Mouse (Mus musculus) ES-E14 (cell line): Measurements from ENCODE around the gene Dlg2. TPM values are rescaled to one million over a fixed set of nuclear protein-coding genes. Genes with fewer than 3 reads are reported as not detected.
A peak's percentile ranks its signal among the peaks of the same experiment; 100 is the strongest.

Source experiments
- DNase-seq: peaks from one replicate; pipeline ENCODE4 v3.0.0-alpha.2; 2013; ENCODE audit warnings: low read depth, low spot score
- H3K27ac ChIP-seq: 2 replicates; pipeline ENCODE4 v1.5.1; 2012; ENCODE audit warnings: low read depth, mild to moderate bottlenecking, low read length, moderate library complexity, mixed read lengths; ENCODE audit not compliant: poor library complexity, insufficient read depth, severe bottlenecking
- H3K36me3 ChIP-seq: 2 replicates; pipeline ENCODE4 v1.6.1; 2012; ENCODE audit warnings: mild to moderate bottlenecking, low read length, moderate library complexity, mixed read lengths; ENCODE audit not compliant: control insufficient read depth, poor library complexity, insufficient read depth, severe bottlenecking
- H3K4me1 ChIP-seq, 2 experiments: fragments of 150-350 bp in 1 of 2; sonication (generic) in 1 of 2; 2 replicates each; pipeline ENCODE4 v1.6.1; 2012; ENCODE audit warnings: low read length in 2 of 2, mild to moderate bottlenecking in 1 of 2, mixed read lengths in 1 of 2; ENCODE audit not compliant: control insufficient read depth in 2 of 2, insufficient read depth in 2 of 2, poor library complexity in 1 of 2
- H3K4me3 ChIP-seq, 2 experiments: fragments of 150-350 bp in 1 of 2; sonication (generic) in 1 of 2; 2 replicates each; pipeline ENCODE4 v1.5.1; 2012; ENCODE audit warnings: low read length in 2 of 2, low read depth in 1 of 2, mild to moderate bottlenecking in 1 of 2, mixed read lengths in 1 of 2; ENCODE audit not compliant: insufficient read depth in 1 of 2, poor library complexity in 1 of 2, severe bottlenecking in 1 of 2
- H3K9ac ChIP-seq: 2 replicates; pipeline ENCODE4 v1.6.1; 2012; ENCODE audit warnings: low read depth, mild to moderate bottlenecking, low read length, mixed read lengths; ENCODE audit not compliant: poor library complexity, insufficient read depth, severe bottlenecking
- H3K9me3 ChIP-seq: fragments of 150-350 bp; sonication (generic); 2 replicates; pipeline ENCODE4 v1.6.1; 2012; ENCODE audit warnings: low read depth, mild to moderate bottlenecking, low read length; ENCODE audit not compliant: control insufficient read depth, insufficient read depth
- CHD2 ChIP-seq: IDR thresholded peaks from 2 replicates; pipeline ENCODE4 v1.6.1; 2014; ENCODE audit warnings: mild to moderate bottlenecking, low read depth, low read length, inconsistent platforms
- HCFC1 ChIP-seq: IDR thresholded peaks from 2 replicates; pipeline ENCODE4 v1.6.1; 2012; ENCODE audit warnings: low read length, inconsistent platforms, borderline replicate concordance; ENCODE audit not compliant: insufficient read depth
- MAFK ChIP-seq: IDR thresholded peaks from 2 replicates; pipeline ENCODE4 v1.6.1; 2014; ENCODE audit warnings: mild to moderate bottlenecking, low read depth, low read length, inconsistent platforms; ENCODE audit not compliant: insufficient read depth
- ZC3H11A ChIP-seq: IDR thresholded peaks from 2 replicates; pipeline ENCODE4 v1.6.1; 2012; ENCODE audit warnings: low read depth, mild to moderate bottlenecking, inconsistent platforms, low read length, borderline replicate concordance
- ZNF384 ChIP-seq: IDR thresholded peaks from 2 replicates; pipeline ENCODE4 v1.6.1; 2012; ENCODE audit warnings: low read depth, low read length, inconsistent platforms
- in situ Hi-C, 2 experiments: fragments of 600-800 bp; cut with MboI; formaldehyde crosslinking; loops; one replicate each; pipeline ENCODE4 v1.15.1; 2025; ENCODE audit warnings: low sequenced_read_pairs in 2 of 2, inconsistent platforms in 1 of 2; ENCODE audit not compliant: unreplicated experiment in 2 of 2
- total RNA-seq: library from RNA; depleted of rRNA; stranded (reverse); fragments of 300-350 nt; gene quantifications from 2 replicates; pipeline ENCODE4 v1.2.3, GENCODE M21; 2012

The Dlg2 gene
- total RNA-seq, 1 experiment, result 0.13 TPM

- no peak overlapping the region for H3K27ac ChIP-seq
- TF ChIP-seq HCFC1 (no peak), ZC3H11A (no peak), ZNF384 (no peak), MAFK (no peak), CHD2 (no peak)
- H3K9ac ChIP-seq, result no peak overlapping the region
- in situ Hi-C loops, result no loop called here
- H3K9me3 ChIP-seq, result no peaks in the 10 kb centered on the region
- no peak overlapping the region for H3K4me3 ChIP-seq
- DNase-seq, result peak; percentile 6
- H3K36me3 ChIP-seq, result no peaks in the 10 kb centered on the region
- no peaks in the 10 kb centered on the region for H3K4me1 ChIP-seq
Observed at GRCm38 (mm10) chr7:90734086-90734485, 257.6 kb downstream of the Dlg2 start.

- no peak for DNase-seq
- Histone ChIP-seq H3K27ac (no peak overlapping the region), H3K9ac (no peak overlapping the region), H3K36me3 (no peaks in the 10 kb centered on the region), H3K9me3 (no peaks in the 10 kb centered on the region), H3K4me3 (no peak overlapping the region), H3K4me1 (no peaks in the 10 kb centered on the region)
- TF ChIP-seq ZNF384 (no peak), MAFK (no peak), CHD2 (no peak), ZC3H11A (no peak), HCFC1 (no peak)
- in situ Hi-C loops, result no loop called here
Observed at GRCm38 (mm10) chr7:90736369-90736768, 259.9 kb downstream of the Dlg2 start.

- in situ Hi-C loops, result no loop called here
- TF ChIP-seq MAFK (no peak), HCFC1 (no peak), ZC3H11A (no peak), CHD2 (no peak), ZNF384 (no peak)
- Histone ChIP-seq H3K9ac (no peak overlapping the region), H3K4me3 (no peak overlapping the region), H3K9me3 (no peaks in the 10 kb centered on the region), H3K4me1 (no peaks in the 10 kb centered on the region), H3K27ac (no peak overlapping the region), H3K36me3 (no peaks in the 10 kb centered on the region)
- no peak for DNase-seq
Observed at GRCm38 (mm10) chr7:90748636-90749035, 272.2 kb downstream of the Dlg2 start.

- H3K36me3 ChIP-seq, result no peaks in the 10 kb centered on the region
- H3K4me1 ChIP-seq, result no peaks in the 10 kb centered on the region
- H3K9ac ChIP-seq, result no peak overlapping the region
- no peaks in the 10 kb centered on the region for H3K9me3 ChIP-seq
- DNase-seq, result no peak
- no peak overlapping the region for H3K27ac ChIP-seq
- in situ Hi-C loops, result no loop called here
- TF ChIP-seq ZNF384, result no peak
- no peak for TF ChIP-seq MAFK
- TF ChIP-seq HCFC1, result no peak
- no peak for TF ChIP-seq CHD2
- TF ChIP-seq ZC3H11A, result no peak
- H3K4me3 ChIP-seq, result no peak overlapping the region
Observed at GRCm38 (mm10) chr7:90787945-90788344, 311.5 kb downstream of the Dlg2 start.

GRCm38 (mm10) chr7:90791522-90791921, 315.1 kb downstream of the Dlg2 start:
- Histone ChIP-seq H3K4me1 (no peaks in the 10 kb centered on the region), H3K4me3 (no peak overlapping the region), H3K9me3 (no peaks in the 10 kb centered on the region), H3K36me3 (no peaks in the 10 kb centered on the region), H3K9ac (no peak overlapping the region), H3K27ac (no peak overlapping the region)
- TF ChIP-seq ZNF384, result no peak
- no peak for TF ChIP-seq CHD2
- no peak for TF ChIP-seq MAFK
- TF ChIP-seq ZC3H11A, result no peak
- TF ChIP-seq HCFC1, result no peak
- in situ Hi-C loops, result no loop called here
- no peak for DNase-seq
